Mouse (Mus musculus) lung, adult 10 weeks (tissue): ENCODE data around the gene Fbxo33. TPM values are rescaled to one million over a fixed set of nuclear protein-coding genes. Genes with fewer than 3 reads are reported as not detected.

Source experiments
- polyA plus RNA-seq: library from polyadenylated mRNA; stranded (reverse); fragments of 350-450 nt; fragmentation: Illumina TruSeq; extraction: RNeasy Lipid Tissue Mini Kit (QIAGEN cat#74804); gene quantifications from one replicate; pipeline ENCODE4 v1.2.3, GENCODE M21; 2014; ENCODE audit warnings: low read depth, low replicate concordance; ENCODE audit not compliant: insufficient read depth

The Fbxo33 gene
- 12.3 TPM for polyA plus RNA-seq

DNA sequence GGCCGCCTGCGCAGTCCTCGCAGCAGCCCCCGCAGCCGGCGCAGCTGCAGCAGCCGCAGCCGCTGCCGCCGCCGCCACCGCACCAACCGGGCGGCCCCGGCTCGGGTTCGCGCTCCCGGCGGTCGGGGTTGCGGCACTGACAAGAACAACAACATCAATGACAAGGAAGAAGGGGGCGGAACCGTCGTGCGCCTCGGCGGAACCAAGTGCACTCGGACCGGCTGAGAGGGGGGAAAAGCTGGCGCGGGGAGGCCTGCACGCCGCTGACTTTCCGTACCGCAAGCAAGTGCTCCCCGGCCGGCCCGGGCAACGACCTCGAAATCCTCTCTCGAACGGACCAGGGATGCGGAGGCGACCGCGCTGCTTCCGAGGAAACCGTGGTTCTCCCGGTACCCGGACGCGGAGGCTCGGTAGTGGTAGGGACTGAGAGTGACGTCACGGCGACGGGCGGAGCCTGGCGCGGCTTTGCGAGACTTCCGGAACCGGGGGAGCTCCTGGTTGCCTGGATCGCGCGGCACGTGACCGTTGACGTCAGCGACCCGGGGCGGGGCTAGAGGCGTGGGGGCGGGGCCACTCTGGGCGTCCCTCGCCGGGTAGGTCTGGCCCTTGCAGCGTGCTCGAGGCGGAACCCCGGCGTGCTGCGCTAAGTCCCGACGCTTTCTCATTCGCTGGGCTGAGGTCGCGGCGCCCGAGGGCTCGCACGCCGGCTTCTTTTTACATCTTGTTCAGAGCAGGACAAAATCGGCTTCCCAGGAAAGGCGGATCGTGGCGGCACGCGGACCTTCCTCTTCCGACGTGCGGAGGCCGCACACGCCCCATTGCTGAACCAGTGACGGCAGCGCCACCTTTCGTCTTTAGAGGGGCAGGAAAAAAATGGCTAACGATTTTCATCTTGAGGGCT is at the start of gene Fbxo33:
Gene Fbxo33 (minus strand): TSS at position 401 of the 901 bp plus-strand sequence.

Other genes with a start within 250 kb of the Fbxo33 start
- gene Sec23a, start 207.7 kb downstream of the Fbxo33 start, polyA plus RNA-seq = 10.3 TPM
- gene Gemin2, start 206.3 kb downstream of the Fbxo33 start, polyA plus RNA-seq = 9.3 TPM
- gene Trappc6b, start 158.3 kb downstream of the Fbxo33 start, polyA plus RNA-seq = 80.2 TPM
- 16.6 TPM for gene Pnn, start 152.8 kb downstream of the Fbxo33 start, polyA plus RNA-seq
- gene Mia2, start 123.9 kb downstream of the Fbxo33 start, polyA plus RNA-seq = 39.9 TPM